Mouse (Mus musculus) hindbrain, embryonic 11.5 days (tissue): ENCODE data around the gene Xrcc1. TPM values are rescaled to one million over a fixed set of nuclear protein-coding genes. Genes with fewer than 3 reads are reported as not detected.

Source experiments
- ATAC-seq: fragments of 200-750 bp; cut with Nextera tagmentation; 2 replicates; pipeline ENCODE4 v1.8.0; 2017; ENCODE audit warnings: mild to moderate bottlenecking, moderate TSS enrichment, moderate library complexity; ENCODE audit not compliant: low FRiP score
- DNase-seq: peaks from one replicate; pipeline ENCODE4 v3.0.0-alpha.2; 2015; ENCODE audit warnings: low spot score
- H3K27ac ChIP-seq: fragments of 300-500 bp; sonication (generic); 2 replicates; pipeline ENCODE4 v1.5.1; 2014; ENCODE audit warnings: mild to moderate bottlenecking, low read depth, low read length
- H3K27me3 ChIP-seq: fragments of 300-500 bp; sonication (generic); 2 replicates; pipeline ENCODE4 v1.6.1; 2014; ENCODE audit warnings: mild to moderate bottlenecking, low read length, moderate library complexity, mixed read lengths; ENCODE audit not compliant: control insufficient read depth, insufficient read depth
- H3K36me3 ChIP-seq: fragments of 300-500 bp; sonication (generic); 2 replicates; pipeline ENCODE4 v1.6.1; 2014; ENCODE audit warnings: mild to moderate bottlenecking, low read length, moderate library complexity, mixed read lengths; ENCODE audit not compliant: control insufficient read depth, insufficient read depth
- H3K4me1 ChIP-seq: fragments of 300-500 bp; sonication (generic); replicated peaks from 2 replicates; pipeline ENCODE4 v1.6.1; 2014; ENCODE audit warnings: low read length, mixed read lengths; ENCODE audit not compliant: control insufficient read depth, insufficient read depth
- H3K4me2 ChIP-seq: fragments of 300-500 bp; sonication (generic); replicated peaks from 2 replicates; pipeline ENCODE4 v1.6.1; 2014; ENCODE audit warnings: mild to moderate bottlenecking, low read depth, low read length
- H3K4me3 ChIP-seq: fragments of 300-500 bp; sonication (generic); 2 replicates; pipeline ENCODE4 v1.5.1; 2014; ENCODE audit warnings: low read depth, low read length
- H3K9ac ChIP-seq: fragments of 300-500 bp; sonication (generic); 2 replicates; pipeline ENCODE4 v1.6.1; 2014; ENCODE audit warnings: low read depth, low read length
- H3K9me3 ChIP-seq: fragments of 300-500 bp; sonication (generic); 2 replicates; pipeline ENCODE4 v1.6.1; 2016; ENCODE audit warnings: low read length; ENCODE audit not compliant: control insufficient read depth
- WGBS: fragments of 180-500 bp; shearing (Covaris S2); extraction: QIAGEN DNeasy Blood & Tissue Kit; methylation state at CpG from one replicate; pipeline ENCODE4 v1.1.7; 2014; 5-methylcytosine and 5-hydroxymethylcytosine counted together
- polyA plus RNA-seq: library from polyadenylated mRNA; unstranded; fragments of >200 nt; fragmentation: Nextera tagmentation; extraction: Ambion mirVana; gene quantifications from 2 replicates; pipeline ENCODE4 v1.2.1, GENCODE M21; 2014

Xrcc1 gene
- polyA plus RNA-seq, 1 experiment from 2014 or later = 78.0 TPM

- WGBS = under 1% methylated on average over 57 of the region's 57 CpGs
- Histone ChIP-seq H3K9ac (peak overlapping the region; percentile 77), H3K4me1 (peaks cover 9% of the 10 kb centered on the region), H3K27ac (peak overlapping the region; percentile 42), H3K27me3 (no peaks in the 10 kb centered on the region), H3K4me2 (peak overlapping the region; percentile 65), H3K4me3 (peak overlapping the region; percentile 83), H3K36me3 (no peaks in the 10 kb centered on the region), H3K9me3 (no peaks in the 10 kb centered on the region)
- DNase-seq (peak; percentile 100), ATAC-seq (peak; percentile 98)
Observed at GRCm38 (mm10) chr7:24546634-24547389, 723 bp downstream of the Xrcc1 start.

GRCm38 (mm10) chr7:24547534-24548036 lies 1.5 kb downstream of the Xrcc1 start:
- no peak overlapping the region for H3K27ac ChIP-seq
- no peaks in the 10 kb centered on the region for H3K36me3 ChIP-seq
- DNase-seq (no peak), ATAC-seq (no peak; the same call in 1 of the 2 replicates)
- no peaks in the 10 kb centered on the region for H3K9me3 ChIP-seq
- WGBS = 32% methylated on average over 13 of the region's 13 CpGs
- peak overlapping the region; percentile 83 for H3K4me3 ChIP-seq
- H3K4me2 ChIP-seq = peak overlapping the region; percentile 65
- peak overlapping the region; percentile 77 for H3K9ac ChIP-seq
- H3K27me3 ChIP-seq = no peaks in the 10 kb centered on the region
- H3K4me1 ChIP-seq = peaks cover 9% of the 10 kb centered on the region

- Histone ChIP-seq H3K4me3 (no peak overlapping the region), H3K4me2 (no peak overlapping the region), H3K4me1 (peaks cover 5% of the 10 kb centered on the region), H3K36me3 (no peaks in the 10 kb centered on the region), H3K27me3 (no peaks in the 10 kb centered on the region), H3K9ac (no peak overlapping the region), H3K27ac (no peak overlapping the region), H3K9me3 (no peaks in the 10 kb centered on the region)
- ATAC-seq (no peak), DNase-seq (no peak)
- WGBS = 93% methylated on average over 12 of the region's 12 CpGs
Observed at GRCm38 (mm10) chr7:24551985-24552759, 6.1 kb downstream of the Xrcc1 start.

GRCm38 (mm10) chr7:24555786-24556185 lies 9.7 kb downstream of the Xrcc1 start:
- H3K27ac ChIP-seq = no peak overlapping the region
- no peak overlapping the region for H3K9ac ChIP-seq
- no peaks in the 10 kb centered on the region for H3K4me1 ChIP-seq
- H3K36me3 ChIP-seq = 0 out of 2 replicates have a peak, but pooled peaks cover 2% of the 10 kb centered on the region
- 90% methylated on average over 10 of the region's 10 CpGs for whole genome bisulfite sequencing
- H3K27me3 ChIP-seq = no peaks in the 10 kb centered on the region
- DNase-seq (no peak), ATAC-seq (no peak)
- H3K9me3 ChIP-seq = no peaks in the 10 kb centered on the region
- H3K4me2 ChIP-seq = no peak overlapping the region
- no peak overlapping the region for H3K4me3 ChIP-seq

- H3K27me3 ChIP-seq = no peaks in the 10 kb centered on the region
- 0 out of 2 replicates have a peak, but pooled peaks cover 3% of the 10 kb centered on the region for H3K36me3 ChIP-seq
- H3K9ac ChIP-seq = no peak overlapping the region
- DNase-seq = no peak
- ATAC-seq = no peak
- no peak overlapping the region for H3K4me2 ChIP-seq
- no peak overlapping the region for H3K4me3 ChIP-seq
- H3K4me1 ChIP-seq = no peaks in the 10 kb centered on the region
- no peak overlapping the region for H3K27ac ChIP-seq
- WGBS = 91% methylated on average over 4 of the region's 4 CpGs
- no peaks in the 10 kb centered on the region for H3K9me3 ChIP-seq
Observed at GRCm38 (mm10) chr7:24561450-24561849, 15.4 kb downstream of the Xrcc1 start.

- WGBS = 93% methylated on average over 8 of the region's 8 CpGs
- Histone ChIP-seq H3K9ac (no peak overlapping the region), H3K4me2 (no peak overlapping the region), H3K4me1 (no peaks in the 10 kb centered on the region), H3K4me3 (no peak overlapping the region), H3K27me3 (no peaks in the 10 kb centered on the region), H3K9me3 (no peaks in the 10 kb centered on the region), H3K27ac (no peak overlapping the region), H3K36me3 (peaks cover 11% of the 10 kb centered on the region)
- DNase-seq = no peak
- ATAC-seq = no peak
Observed at GRCm38 (mm10) chr7:24563191-24563836, 17.2 kb downstream of the Xrcc1 start.

GRCm38 (mm10) chr7:24563837-24564206 lies 17.7 kb downstream of the Xrcc1 start:
- H3K9me3 ChIP-seq = no peaks in the 10 kb centered on the region
- DNase-seq (no peak), ATAC-seq (no peak)
- no peak overlapping the region for H3K4me3 ChIP-seq
- no peak overlapping the region for H3K4me2 ChIP-seq
- H3K9ac ChIP-seq = no peak overlapping the region
- no peaks in the 10 kb centered on the region for H3K4me1 ChIP-seq
- no peaks in the 10 kb centered on the region for H3K27me3 ChIP-seq
- H3K27ac ChIP-seq = no peak overlapping the region
- WGBS = 86% methylated on average over 4 of the region's 4 CpGs
- peaks cover 14% of the 10 kb centered on the region for H3K36me3 ChIP-seq

GRCm38 (mm10) chr7:24564607-24565265 lies 18.6 kb downstream of the Xrcc1 start:
- no peak overlapping the region for H3K4me2 ChIP-seq
- DNase-seq = peak; percentile 84
- no peaks in the 10 kb centered on the region for H3K9me3 ChIP-seq
- H3K4me3 ChIP-seq = no peak overlapping the region
- ATAC-seq = peak; percentile 61
- no peak overlapping the region for H3K27ac ChIP-seq
- WGBS = 58% methylated on average over 6 of the region's 6 CpGs
- H3K9ac ChIP-seq = no peak overlapping the region
- H3K4me1 ChIP-seq = no peaks in the 10 kb centered on the region
- H3K36me3 ChIP-seq = peaks cover 14% of the 10 kb centered on the region
- no peaks in the 10 kb centered on the region for H3K27me3 ChIP-seq
